In the genomic region with DNA sequence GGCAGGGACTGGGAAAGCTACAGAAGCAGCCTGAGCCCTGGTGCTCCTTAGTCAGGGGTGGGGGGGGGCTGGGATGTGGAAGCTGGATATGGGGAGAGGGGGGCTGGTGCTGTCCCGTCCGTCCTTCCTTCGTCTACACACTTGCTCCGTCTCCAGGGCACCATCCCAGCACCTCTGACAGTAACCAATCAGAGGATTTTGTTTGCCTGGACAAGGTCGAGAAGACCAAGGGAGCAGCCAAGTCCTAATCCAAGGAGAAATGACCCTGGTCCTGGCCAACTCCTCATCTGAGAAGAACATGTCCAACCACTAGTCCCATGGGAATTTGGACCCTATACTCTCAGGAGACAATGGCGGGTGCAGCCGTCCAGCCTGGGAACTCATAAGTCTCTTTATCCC, we compare ENCODE assay signal across 9 mouse cellular contexts. TPM values are rescaled to one million over a fixed set of nuclear protein-coding genes. Genes with fewer than 3 reads are reported as not detected.
DNase-seq lines count a peak whose midpoint lies in the region; ATAC-seq and TF ChIP-seq lines count a peak whose summit lies in the region.
"Had no signal": no experiment of that assay in that cellular context is flagged by ENCODE, and none has a peak within 500 bp of the region (broad histone marks: within the 10 kb centered on the region; RNA-seq: fewer than 3 reads in every experiment).

No protein-coding gene starts in this region.

- no peak overlapping the region for H3K4me2 ChIP-seq in forebrain, postnatal 0 days (ENCODE audit: low read depth)
- no peak overlapping the region for H3K4me2 ChIP-seq in forebrain, embryonic 16.5 days (ENCODE audit: low read length)
- H3K4me2 ChIP-seq in neural tube, embryonic 12.5 days (replicated peaks), result peak overlapping the region; percentile 20; the same call in 1 of the 2 replicates
- no peak overlapping the region for H3K4me2 ChIP-seq in intestine, embryonic 16.5 days (ENCODE audit: low read depth, low read length)

- no peaks in the 10 kb centered on the region for H3K27me3 ChIP-seq in forebrain, postnatal 0 days (ENCODE audit: insufficient read depth, low read length)
- H3K27me3 ChIP-seq in forebrain, embryonic 16.5 days (replicated peaks; ENCODE audit: control insufficient read depth, insufficient read depth, low read length), result no peaks in the 10 kb centered on the region
- 0 out of 2 replicates have a peak, but pooled peaks cover 3% of the 10 kb centered on the region for H3K27me3 ChIP-seq in neural tube, embryonic 12.5 days (replicated peaks)
- no peaks in the 10 kb centered on the region for H3K27me3 ChIP-seq in intestine, embryonic 16.5 days (replicated peaks; ENCODE audit: control insufficient read depth, insufficient read depth, low read length)

- no peak overlapping the region for H3K4me3 ChIP-seq in forebrain, postnatal 0 days (ENCODE audit: low read depth, low read length)
- no peak overlapping the region for H3K4me3 ChIP-seq in forebrain, embryonic 16.5 days (replicated peaks; ENCODE audit: low read length)
- H3K4me3 ChIP-seq in neural tube, embryonic 12.5 days, result no peak overlapping the region
- H3K4me3 ChIP-seq in intestine, embryonic 16.5 days (ENCODE audit: low read length), result no peak overlapping the region

- ATAC-seq in forebrain, postnatal 0 days, result peak; percentile 28
- no peak for ATAC-seq in forebrain, embryonic 16.5 days
- ATAC-seq in neural tube, embryonic 12.5 days (ENCODE audit: low FRiP score, low read depth), result no peak
- peak; percentile 6; the same call in 1 of the 2 replicates for ATAC-seq in intestine, embryonic 16.5 days

- H3K36me3 ChIP-seq in forebrain, postnatal 0 days (ENCODE audit: insufficient read depth), result no peaks in the 10 kb centered on the region
- H3K36me3 ChIP-seq in forebrain, embryonic 16.5 days (ENCODE audit: control insufficient read depth, insufficient read depth), result no peaks in the 10 kb centered on the region
- no peaks in the 10 kb centered on the region for H3K36me3 ChIP-seq in neural tube, embryonic 12.5 days
- H3K36me3 ChIP-seq in intestine, embryonic 16.5 days (ENCODE audit: control insufficient read depth, insufficient read depth, low read length), result no peaks in the 10 kb centered on the region

- intact Hi-C loops in left cerebral cortex, postnatal 14 days (cut with DNase I), result no loop called here

- H3K9ac ChIP-seq in forebrain, postnatal 0 days, result no peak overlapping the region
- H3K9ac ChIP-seq in forebrain, embryonic 16.5 days (replicated peaks; ENCODE audit: low read depth, low read length), result no peak overlapping the region
- H3K9ac ChIP-seq in neural tube, embryonic 12.5 days, result no peak overlapping the region
- no peak overlapping the region for H3K9ac ChIP-seq in intestine, embryonic 16.5 days (ENCODE audit: low read depth, low read length)

- 68% methylated on average over 7 of the region's 7 CpGs for WGBS in forebrain, postnatal 0 days
- WGBS in forebrain, embryonic 16.5 days, result 62% methylated on average over 7 of the region's 7 CpGs
- WGBS in neural tube, embryonic 12.5 days, result 75% methylated on average over 7 of the region's 7 CpGs
- 37% methylated on average over 7 of the region's 7 CpGs for WGBS in intestine, embryonic 16.5 days

- H3K9me3 ChIP-seq in forebrain, postnatal 0 days (ENCODE audit: low read length), result no peaks in the 10 kb centered on the region
- H3K9me3 ChIP-seq in forebrain, embryonic 16.5 days (ENCODE audit: control insufficient read depth, low read length), result no peaks in the 10 kb centered on the region
- no peaks in the 10 kb centered on the region for H3K9me3 ChIP-seq in neural tube, embryonic 12.5 days
- H3K9me3 ChIP-seq in intestine, embryonic 16.5 days (ENCODE audit: control insufficient read depth, low read length), result no peaks in the 10 kb centered on the region

- no peak for DNase-seq in forebrain, postnatal 0 days
- no peak for DNase-seq in neural tube, embryonic 10.5 days (ENCODE audit: extremely low spot score, low spot score)
- no peak for DNase-seq in left cerebral cortex, postnatal 14 days (ENCODE audit: low spot score in 2 of 2)
- no peak for DNase-seq in cerebellum, adult 18-20 months
- no peak for DNase-seq in layer of hippocampus, adult 11-12 months (ENCODE audit: low spot score)

- TF ChIP-seq CTCF in forebrain, postnatal 0 days (IDR thresholded peaks at IDR 0.05; ENCODE audit: low read depth), result no peak

- no peak overlapping the region for H3K27ac ChIP-seq in forebrain, postnatal 0 days (ENCODE audit: low read depth, low read length)
- H3K27ac ChIP-seq in forebrain, embryonic 16.5 days (ENCODE audit: low read length), result no peak overlapping the region
- no peak overlapping the region for H3K27ac ChIP-seq in neural tube, embryonic 12.5 days
- H3K27ac ChIP-seq in intestine, embryonic 16.5 days (ENCODE audit: low read length), result no peak overlapping the region

- no peaks in the 10 kb centered on the region for H3K4me1 ChIP-seq in forebrain, postnatal 0 days (ENCODE audit: insufficient read depth)
- H3K4me1 ChIP-seq in forebrain, embryonic 16.5 days (replicated peaks; ENCODE audit: control insufficient read depth, insufficient read depth, low read length), result peaks cover 5% of the 10 kb centered on the region; the same call in 1 of the 2 replicates
- peaks cover 15% of the 10 kb centered on the region for H3K4me1 ChIP-seq in neural tube, embryonic 12.5 days
- peaks cover 18% of the 10 kb centered on the region for H3K4me1 ChIP-seq in intestine, embryonic 16.5 days (ENCODE audit: control insufficient read depth, insufficient read depth, low read length)

RNA-seq across cellular contexts. Expression of a gene that starts 18.4 kb away (rescaled TPM):
- 59.3 and 67.3 TPM in 2 replicates for total RNA-seq in forebrain, postnatal 0 days (2014; rRNA removed)
- 54.0 and 68.4 TPM in 2 replicates for polyA plus RNA-seq in forebrain, postnatal 0 days (2015; fragmentation: Nextera tagmentation; extraction: Ambion mirVana)
- 110 and 125 TPM in 2 replicates for polyA plus RNA-seq in forebrain, embryonic 16.5 days (2015; fragmentation: Nextera tagmentation; extraction: Ambion mirVana)
- polyA plus RNA-seq in neural tube, embryonic 12.5 days (2016; fragmentation: Nextera tagmentation; extraction: Ambion mirVana), result 90.3 and 99.7 TPM in 2 replicates
- 0.66 and 0.71 TPM in 2 replicates for polyA plus RNA-seq in intestine, embryonic 16.5 days (2015; fragmentation: Nextera tagmentation; extraction: Ambion mirVana)
- 10 to 100 TPM; 33.8 to 41.3 TPM for total RNA-seq in left cerebral cortex, postnatal 14 days (2021)
- total RNA-seq: megakaryocyte, adult 5-6 weeks had no signal

Comparison
In these comparisons a context has a peak if more than half of its experiments do, and no peak if none do; other contexts are left out.
1. ATAC-seq: peak in forebrain, postnatal 0 days (single experiment) and intestine, embryonic 16.5 days (single experiment); none in forebrain, embryonic 16.5 days (single experiment) and neural tube, embryonic 12.5 days (single experiment).
2. RNA of a gene that starts 18.4 kb away (polyA plus RNA-seq): 110 to 125 TPM in forebrain, embryonic 16.5 days, 90.3 to 99.7 TPM in neural tube, embryonic 12.5 days and 54.0 to 68.4 TPM in forebrain, postnatal 0 days; 0.66 to 0.71 TPM in intestine, embryonic 16.5 days; every median in the first group is over 10 times any median in the second.